Mouse (Mus musculus): ENCODE measurements at regions not wholly inside any gene's neighbourhood (a gene's known extent, or its start where the extent isn't known, plus 50 kb on each side); places are given as distances from the start of the nearest gene placed in this dataset.

DNA sequence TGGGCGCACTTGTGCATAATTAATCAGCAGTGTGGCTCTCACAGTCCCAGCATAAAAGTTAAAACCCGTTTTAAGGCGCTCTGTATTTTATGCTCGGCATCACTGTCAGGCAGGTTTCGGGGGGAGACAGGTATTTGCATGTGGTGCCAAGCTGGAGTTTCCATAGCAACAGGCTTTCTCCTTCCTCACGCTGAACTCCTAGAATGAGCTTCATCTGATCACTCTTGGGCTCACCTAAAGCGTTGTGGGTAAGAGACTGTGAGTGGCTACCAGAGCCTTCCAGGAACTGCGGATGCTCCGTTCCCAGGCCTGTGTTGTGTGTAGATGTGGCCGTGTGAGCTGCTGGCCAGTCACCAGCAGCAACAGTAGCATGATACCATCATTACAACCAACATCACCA lies 161.5 kb downstream of the Ajap1 start:
- no peak for DNase-seq (ENCODE audit: low spot score)

DNA sequence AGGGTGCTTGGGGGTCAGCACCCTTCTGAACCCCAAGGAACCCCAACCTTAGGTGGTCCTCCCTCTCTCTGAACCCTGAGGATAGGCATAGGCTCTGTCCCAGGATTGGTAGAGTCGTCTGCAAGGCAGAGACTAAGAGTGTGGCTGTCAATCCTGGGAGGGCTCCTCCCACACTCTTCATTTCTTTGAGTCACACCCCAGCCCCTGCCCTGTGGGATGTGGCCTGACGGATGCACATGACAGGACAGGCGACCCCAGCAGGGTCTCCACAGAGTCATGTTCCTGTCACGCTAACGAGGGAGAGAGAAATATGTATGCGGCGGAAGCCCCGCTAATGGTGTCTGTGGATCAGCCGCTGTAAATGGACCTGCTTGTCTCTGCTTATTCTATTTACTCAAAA lies 162.0 kb downstream of the Ajap1 start:
- no peak for DNase-seq (ENCODE audit: low spot score)

DNA sequence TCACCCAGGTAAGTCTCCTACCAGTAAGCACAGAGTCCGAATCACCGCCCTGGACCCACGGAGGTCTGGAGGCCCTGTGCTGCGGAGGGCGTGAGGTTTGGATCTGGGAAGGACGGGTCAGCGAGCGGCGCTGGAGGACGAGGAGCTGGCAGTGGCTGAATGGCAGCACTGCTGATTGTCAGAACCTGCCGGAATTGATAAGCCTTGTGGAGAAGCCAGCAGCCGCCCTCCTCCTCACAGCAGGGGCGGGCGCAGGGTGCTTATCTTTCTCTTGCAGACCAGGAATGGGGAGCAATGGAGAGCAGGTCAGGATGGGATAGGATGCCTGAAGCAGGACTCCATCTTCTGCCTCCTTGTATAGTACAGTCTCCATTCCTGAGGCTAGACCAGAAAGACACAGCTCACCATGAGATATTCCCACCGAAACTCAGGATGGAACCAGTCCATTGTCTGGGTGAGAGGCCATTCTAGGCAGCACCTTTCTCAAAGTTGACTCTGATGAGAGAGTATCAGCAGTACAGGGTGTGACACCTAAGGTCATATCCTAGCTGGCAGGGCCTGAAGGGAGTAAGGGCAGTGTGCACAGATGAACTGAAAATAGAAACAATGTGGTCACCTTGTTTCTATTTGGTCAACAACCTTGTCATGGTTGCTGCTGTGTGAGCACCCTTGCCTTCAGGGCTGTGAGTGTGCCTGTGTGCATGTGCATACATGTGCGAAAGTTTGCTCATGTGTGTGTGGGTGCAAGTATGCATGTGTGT lies 165.5 kb downstream of the Ajap1 start:
- no peak for DNase-seq (ENCODE audit: low spot score)

DNA sequence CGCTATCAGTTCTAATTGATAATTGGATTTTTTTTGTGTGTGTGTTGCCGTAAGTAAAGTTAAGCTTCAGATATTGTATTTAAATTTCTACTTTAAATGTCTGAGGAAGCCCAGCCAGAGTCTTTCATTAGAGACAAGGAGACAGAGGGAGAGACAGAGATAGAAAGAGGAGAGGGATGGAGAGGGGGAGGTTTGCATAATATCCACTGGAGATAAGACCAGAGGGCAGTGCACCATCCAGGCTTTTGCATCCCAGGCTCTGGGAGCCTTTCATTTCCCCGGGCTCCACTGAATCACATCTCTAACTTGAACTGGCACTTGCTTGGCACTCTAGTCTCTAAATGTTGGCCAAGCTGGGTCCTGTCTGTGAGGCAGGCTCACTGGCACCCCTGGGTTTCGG lies 166.1 kb downstream of the Ajap1 start:
- no peak for DNase-seq (ENCODE audit: low spot score)

DNA sequence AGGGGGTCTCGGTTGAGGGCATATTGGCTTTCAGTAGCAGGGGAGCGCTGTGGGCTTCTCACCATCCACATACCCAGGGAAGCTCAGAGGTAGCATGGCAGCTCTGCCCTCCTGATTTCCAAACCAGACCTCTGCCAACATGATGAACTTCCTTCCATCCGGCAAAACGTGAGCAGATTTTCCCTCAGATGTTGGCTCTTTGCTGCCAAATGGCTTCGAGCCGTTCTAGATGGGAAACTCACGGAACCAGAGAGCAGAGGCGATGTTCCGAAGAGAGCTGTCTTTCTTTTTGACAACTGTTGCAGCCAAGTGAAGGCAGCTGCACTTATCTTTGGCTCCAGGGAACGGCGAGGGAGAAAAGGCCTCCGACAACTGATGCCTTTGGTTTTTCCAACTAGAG lies 168.7 kb downstream of the Ajap1 start:
- DNase-seq (ENCODE audit: low spot score) = no peak

DNA sequence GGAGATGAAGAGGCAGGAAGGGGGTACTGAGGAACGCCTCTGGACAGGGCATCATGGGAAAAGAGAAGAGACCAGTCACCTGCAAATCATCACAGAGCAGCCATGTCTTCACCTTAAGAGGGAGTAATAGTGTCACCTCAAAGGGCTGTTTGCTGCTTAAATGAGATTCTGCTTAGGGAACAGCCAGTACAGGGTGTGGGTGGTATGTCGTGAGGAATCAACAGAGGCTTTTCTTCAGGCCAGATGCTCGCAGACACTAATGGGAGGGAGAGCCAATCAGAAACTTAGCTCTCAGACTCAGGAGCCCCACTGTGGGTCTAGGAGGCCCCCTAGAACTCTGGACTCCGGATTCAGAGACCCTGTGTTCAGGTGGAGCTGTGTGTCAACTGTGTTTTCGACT lies 171.0 kb downstream of the Ajap1 start:
- no peak for DNase-seq (ENCODE audit: low spot score)

DNA sequence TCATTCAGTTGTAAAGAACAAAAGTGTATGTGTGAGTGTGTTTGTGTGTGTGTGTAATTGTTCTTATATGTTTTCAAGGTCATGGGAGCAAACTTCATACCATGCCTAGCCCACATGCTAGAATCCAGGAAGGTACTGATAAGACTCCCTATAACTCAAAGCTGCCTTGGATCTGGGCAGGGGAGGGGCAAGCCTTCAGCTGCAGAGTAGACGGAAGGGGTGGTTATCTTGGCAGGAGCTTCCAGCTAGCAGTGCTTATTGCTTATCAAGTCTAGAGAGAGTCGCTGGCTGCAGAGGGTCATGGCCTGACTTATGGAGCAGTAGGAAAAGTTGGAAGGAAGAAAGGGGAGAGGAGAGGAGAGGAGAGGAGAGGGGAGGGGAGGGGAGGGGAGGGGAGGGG lies 172.0 kb downstream of the Ajap1 start:
- DNase-seq (ENCODE audit: low spot score) = no peak

DNA sequence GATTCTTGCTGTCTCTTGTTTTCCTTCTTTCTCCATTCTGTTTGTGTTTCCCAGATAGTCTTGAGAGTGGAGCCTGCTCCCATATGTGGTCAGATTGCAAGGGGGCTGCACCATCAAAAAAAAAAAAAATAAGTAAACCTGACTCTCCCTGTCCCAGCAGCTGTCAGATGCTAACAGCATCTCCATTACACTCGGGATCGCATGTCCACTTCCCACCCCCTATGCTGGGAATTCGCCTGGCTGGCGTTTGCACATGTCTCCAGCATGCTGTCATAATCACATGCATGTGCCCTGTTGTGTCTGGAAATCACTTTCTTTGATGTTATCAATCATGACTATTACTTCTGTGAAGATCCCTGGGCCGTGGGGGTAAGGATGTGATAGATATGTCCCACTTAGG lies 179.1 kb downstream of the Ajap1 start:
- DNase-seq (ENCODE audit: low spot score) = no peak

DNA sequence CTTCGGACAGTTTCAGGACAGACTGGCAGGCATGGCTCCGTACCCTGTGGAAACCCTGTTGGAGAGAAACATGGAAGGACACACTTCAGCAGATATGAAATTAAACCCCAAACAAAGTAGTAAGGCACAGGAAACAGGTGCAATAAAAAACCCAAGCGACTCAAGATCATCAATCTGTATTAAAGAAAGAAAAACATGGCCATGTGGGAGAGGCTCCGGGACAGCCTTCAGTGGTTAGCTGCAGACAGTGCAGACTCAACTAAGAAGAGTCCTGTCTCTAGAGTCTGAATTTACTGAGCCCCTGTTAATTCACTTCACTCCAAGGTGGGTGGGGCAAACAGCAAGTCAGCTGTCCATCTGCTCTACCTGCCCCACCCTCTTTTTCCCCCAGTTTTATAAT lies 179.8 kb downstream of the Ajap1 start:
- DNase-seq (ENCODE audit: low spot score) = no peak

DNA sequence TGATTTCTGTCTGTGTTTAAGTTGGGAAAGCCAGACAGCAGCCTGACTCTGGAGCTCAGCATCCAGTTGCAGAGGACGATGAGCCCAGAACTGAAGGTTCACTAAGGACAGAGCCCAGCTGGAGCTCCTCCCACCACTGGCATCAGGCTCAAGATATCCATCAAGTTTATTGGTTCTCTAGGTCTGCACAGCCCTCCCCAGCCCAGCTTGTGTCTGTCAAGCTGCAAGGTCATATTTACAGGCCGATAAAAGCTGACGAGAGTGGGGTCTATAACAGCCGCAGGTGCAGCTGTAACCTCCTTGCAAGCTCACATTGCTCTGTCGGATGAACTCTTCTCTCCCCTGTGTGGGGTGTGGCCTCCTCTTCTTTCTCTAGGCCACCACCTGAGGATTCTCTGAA lies 184.3 kb downstream of the Ajap1 start:
- DNase-seq (ENCODE audit: low spot score) = no peak

DNA sequence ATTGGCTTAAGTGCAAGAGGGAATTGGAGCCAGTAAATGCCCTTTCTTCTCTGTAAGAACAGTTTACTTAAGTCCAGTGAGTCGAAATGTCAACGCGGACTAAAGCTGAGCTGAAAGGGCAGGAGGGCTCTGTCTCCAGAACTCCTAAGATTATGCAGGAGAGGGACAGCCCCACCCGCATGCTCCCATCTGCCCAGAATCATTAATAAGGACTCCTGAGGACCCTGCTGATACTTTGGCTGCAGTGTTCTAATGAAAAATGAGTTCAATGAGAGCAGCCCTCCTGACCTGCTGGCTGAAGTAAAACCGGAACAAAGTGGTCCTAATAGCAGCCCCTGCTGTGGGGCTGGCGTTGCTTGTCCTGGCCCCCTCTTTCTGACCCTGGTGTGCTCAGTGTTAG lies 187.8 kb downstream of the Ajap1 start:
- no peak for DNase-seq (ENCODE audit: low spot score)

DNA sequence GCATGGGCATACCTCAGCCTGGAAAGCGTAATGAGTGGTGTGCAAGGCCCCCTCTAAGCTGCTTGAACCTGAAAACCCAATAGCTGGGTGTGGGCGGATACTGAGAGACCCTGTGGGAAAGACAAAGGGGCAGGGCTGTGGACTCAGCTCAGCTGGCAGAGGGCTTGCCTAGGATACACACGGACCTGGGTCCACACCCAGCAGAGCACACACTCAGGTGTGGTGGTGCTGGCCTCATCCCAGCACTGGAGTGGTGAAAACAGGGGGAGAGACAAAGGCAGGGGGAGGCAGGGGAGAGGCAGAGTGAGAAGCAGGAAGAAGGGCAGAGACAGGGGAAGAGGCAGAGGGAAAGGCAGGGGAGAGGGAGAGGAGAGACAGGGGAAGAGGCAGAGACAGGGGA lies 189.5 kb downstream of the Ajap1 start:
- DNase-seq (ENCODE audit: low spot score) = no peak

DNA sequence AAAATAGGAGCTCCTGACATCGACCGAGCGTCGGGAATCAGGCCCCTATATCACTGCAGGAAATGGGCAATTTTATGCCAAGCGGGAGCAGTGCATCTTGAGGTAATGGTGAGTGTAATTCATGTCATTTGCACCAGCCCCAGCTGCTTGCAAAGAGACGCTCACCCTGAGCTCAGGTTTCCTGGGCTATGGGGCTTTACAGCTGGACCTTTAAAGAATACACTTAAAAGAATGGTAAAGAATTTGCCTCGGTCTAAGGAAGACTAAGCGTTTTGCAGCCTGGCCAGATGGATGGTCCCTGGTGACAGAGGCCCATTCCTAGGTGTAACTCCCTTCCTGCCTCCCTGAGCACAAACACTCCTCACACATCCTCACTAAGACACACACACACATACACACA lies 194.2 kb downstream of the Ajap1 start:
- no peak for DNase-seq (ENCODE audit: low spot score)

DNA sequence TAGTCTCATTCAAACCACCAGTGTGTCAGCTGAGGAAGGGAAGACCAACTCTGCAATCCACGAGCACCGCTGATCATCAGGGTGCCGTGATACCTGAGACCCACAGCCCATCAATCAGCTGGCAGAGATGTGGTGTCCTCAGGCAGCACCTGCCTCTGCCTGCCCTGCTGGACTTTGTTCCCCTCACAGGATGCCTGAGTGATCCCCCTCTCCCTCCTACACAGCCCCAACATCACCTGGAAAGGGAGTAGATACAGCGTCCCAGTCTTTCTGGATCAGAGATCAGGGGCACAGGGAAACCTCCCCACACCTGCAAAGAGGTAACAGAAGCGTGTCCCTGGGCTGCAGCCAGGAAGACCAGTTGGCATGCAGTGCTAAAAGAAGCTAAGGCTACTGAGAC lies 198.4 kb downstream of the Ajap1 start:
- no peak for DNase-seq (ENCODE audit: low spot score)

DNA sequence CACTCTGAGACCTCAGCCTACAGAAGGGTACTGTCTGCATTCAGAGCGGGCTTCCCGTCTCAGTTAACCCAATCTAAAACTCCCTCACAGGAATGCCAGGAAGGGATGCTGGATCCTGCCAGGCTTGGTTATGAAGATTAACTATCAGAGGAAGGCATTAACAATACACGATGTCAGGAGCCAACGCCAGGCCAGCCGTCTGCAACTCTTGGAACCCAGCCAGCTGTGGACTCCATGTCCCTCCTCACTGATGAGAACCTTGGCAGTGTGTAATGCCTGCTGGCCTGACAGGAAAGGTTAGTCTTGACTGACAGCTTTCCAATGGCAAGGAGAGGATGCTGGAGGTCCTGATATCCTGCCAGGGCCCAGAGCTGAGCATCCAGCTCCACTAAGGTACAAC lies 206.0 kb downstream of the Ajap1 start:
- DNase-seq (ENCODE audit: low spot score) = no peak

DNA sequence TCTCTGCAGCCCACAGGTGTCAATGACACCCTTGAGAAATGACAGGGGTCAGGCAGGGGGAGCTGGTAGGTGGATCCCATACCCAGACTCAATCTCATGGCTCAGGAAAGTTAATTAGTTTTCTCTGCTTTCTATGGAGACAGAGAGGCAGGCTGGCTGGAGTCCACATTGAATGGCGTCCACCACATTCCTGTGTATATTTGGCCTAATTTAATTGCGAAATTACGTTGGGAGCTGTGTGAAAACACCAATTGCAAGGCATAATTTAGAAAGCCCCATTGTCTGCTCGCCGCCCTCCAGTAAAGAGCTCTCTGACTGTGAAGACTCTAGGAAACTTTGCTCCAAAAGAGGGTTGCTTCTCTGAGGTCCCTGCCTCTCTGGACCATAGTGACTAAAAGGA lies 211.2 kb downstream of the Ajap1 start:
- DNase-seq (ENCODE audit: low spot score) = no peak

DNA sequence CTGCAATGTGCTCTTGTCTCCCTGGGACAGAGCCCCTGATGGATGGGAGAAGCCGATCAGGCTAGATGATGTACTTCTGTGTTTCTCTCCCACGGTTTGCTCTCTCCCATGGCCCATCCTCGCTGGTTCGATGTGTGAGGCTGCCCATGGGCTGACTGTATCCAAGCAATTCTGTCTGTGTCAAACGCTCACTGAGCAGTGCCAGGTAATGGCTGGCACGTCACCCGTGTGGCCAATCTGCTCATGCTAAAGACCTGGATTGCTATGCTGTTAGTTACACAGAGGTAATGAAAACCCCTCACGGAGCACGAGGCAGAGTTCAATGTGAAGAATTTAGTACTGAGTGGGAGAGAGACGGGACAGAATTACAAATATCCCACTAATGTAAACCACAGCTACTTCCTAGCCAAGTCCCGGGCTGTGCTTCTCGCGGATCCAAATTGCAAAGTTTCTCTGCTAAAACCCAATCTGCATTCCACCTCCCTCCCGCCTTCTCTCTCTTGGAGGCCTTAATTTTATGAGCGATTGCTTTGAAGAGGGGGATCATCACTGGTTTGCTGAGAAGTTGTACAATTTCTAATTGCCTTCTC lies 219.3 kb downstream of the Ajap1 start:
- DNase-seq (ENCODE audit: low spot score) = no peak

DNA sequence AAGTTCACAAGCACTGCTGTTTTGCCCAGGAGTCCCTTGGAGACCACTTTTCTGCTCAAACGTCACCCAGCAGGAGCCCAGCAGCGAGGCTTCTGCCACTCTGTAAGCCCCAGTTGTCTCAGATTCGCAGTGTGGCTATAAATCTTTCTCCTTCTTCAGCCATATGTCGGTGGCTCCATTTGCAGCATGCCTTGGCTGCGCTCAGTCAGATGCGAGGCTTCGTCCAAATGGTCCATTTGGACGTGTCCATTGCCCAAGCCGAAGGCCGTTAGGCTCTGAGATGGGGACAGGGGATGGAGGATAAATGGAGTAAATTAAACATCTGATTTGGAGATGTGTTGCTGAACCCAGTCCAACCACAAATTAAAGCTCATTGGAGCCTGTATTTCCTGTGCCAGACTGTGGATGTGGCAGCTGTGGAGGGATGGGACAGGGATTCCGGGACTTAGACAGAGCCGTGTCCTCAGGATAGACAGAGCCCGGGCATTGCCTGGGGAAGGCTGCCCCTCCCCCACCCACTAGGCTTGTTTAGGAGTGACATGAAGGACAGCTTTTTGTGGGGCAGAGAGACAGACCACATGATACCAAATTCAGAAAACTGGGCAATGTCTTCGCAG lies 221.6 kb downstream of the Ajap1 start:
- no peak for DNase-seq (ENCODE audit: low spot score)

DNA sequence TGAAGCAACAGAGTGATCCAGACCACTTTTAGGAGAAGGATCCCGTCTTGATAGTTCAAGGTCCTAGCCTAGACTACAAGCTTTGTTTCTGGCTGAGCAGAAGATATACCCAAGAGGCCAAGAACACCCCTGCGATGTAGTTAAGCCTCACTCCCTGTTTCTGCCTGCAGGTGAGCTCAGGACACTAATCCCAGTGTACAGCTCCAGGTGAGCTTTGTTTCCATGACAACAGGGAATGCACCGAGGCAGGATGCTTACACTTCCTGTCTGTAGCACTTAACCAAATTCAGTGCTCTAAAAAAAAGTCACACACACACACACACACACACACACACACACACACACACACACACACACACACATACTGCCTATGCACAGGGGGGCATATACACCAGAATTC lies 230.7 kb downstream of the Ajap1 start:
- DNase-seq (ENCODE audit: low spot score) = no peak

DNA sequence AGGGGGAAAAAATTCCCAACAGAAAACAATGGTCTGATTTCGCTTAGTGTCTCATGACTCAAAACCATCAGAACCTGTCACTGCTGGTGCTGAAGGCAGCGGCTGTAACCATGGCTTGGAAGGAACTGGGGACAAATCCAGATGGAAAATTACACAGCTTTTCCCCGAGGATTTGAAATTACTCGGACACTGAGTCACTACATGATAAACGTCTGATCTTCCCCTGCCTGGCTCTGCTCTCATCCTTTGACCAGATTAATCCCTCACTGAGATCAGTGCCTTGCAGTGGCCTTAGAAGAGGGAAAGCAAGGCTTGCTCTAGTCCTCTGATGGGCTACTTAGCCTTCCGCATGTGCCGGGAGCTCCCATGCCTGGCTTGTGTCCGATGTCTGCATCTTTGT lies 231.3 kb downstream of the Ajap1 start:
- DNase-seq (ENCODE audit: low spot score) = no peak

DNA sequence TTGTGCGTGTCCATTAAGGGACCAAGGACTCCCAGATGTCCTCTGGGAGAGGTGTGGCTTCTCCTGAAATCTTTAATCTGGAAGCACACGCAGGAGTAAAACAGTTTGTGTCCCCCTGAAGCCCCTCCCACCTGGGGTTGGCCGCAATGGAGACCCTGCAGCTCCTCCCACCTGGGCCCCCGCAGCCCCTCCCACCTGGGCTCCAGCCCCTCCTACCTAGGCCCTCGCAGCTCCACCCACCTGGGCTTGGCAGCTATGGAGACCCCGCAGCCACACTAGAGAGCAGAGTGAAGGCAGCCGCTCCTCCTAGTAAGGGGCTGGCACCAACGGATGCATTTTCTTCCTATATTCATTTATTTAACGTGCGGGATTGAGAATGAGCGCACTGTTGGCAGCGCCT lies 245.9 kb downstream of the Ajap1 start:
- no peak for DNase-seq (ENCODE audit: low spot score)

DNA sequence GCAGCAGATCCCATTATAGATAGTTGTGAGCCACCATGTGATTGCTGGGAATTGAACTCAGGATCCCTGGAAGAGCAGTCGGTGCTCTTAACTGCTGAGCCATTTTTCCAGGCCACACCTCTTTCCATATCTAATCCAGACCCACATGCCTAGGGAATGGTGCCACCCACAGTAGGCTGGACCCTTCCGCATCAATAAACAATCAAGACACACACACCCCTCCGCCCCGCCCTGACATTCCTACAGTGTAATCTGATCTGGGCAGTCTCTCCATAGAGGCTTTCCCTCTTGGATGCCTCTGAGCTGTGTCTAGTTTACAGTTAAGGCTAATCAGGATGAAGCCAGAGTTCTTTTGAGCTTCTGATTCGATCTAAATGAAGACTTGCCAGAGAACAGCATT lies 248.8 kb downstream of the Ajap1 start:
- DNase-seq (ENCODE audit: low spot score) = no peak

DNA sequence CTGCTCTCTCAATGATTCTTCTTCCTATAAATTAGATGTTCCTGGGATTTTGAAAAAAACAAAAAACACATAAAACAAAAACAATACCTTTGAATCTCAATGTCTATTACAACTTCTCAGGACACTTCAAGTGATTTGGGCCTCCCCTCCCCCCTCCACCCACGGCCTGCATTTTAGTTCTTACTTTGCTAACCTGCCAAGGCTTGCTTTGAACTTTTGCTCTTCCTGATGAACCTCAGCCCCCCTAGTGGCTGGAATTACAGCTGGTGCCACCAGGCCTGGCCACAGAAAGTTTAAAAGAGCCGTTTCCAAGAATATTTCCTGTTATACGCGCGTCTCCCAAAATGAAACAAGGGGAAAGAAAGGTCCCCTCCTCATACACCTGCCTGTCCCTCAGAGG lies 253.4 kb downstream of the Ajap1 start:
- no peak for DNase-seq (ENCODE audit: low spot score)

Data from thymus, postnatal 0 days (tissue).